Mouse (Mus musculus): ENCODE measurements around the gene Zfp160. TPM values are rescaled to one million over a fixed set of nuclear protein-coding genes. Genes with fewer than 3 reads are reported as not detected.
"Not testable (repeated sequence)": the region's sequence is repeated elsewhere in the genome, so short reads cannot be mapped to it uniquely, and the experiment has no call there.

The Zfp160 gene
- total RNA-seq, 1 experiment, result 19.8 TPM

GRCm38 (mm10) chr17:21050901-21051300, 42.2 kb downstream of the Zfp160 start:
- no peak overlapping the region for H3K9ac ChIP-seq (ENCODE audit: insufficient read depth, low read depth, low read length, poor library complexity, severe bottlenecking)
- no peak for DNase-seq (ENCODE audit: low read depth, low spot score)
- in situ Hi-C loops (cut with MboI; ENCODE audit: low sequenced_read_pairs in 2 of 2, unreplicated experiment in 2 of 2), result no loop called here
- TF ChIP-seq CHD2 (IDR thresholded peaks at IDR 0.05; ENCODE audit: low read depth, low read length) (no peak), ZC3H11A (IDR thresholded peaks at IDR 0.05; ENCODE audit: borderline replicate concordance, low read depth, low read length) (no peak), MAFK (IDR thresholded peaks at IDR 0.05; ENCODE audit: insufficient read depth, low read depth, low read length) (no peak), HCFC1 (IDR thresholded peaks at IDR 0.05; ENCODE audit: borderline replicate concordance, insufficient read depth, low read length) (no peak), ZNF384 (IDR thresholded peaks at IDR 0.05; ENCODE audit: low read depth, low read length) (no peak)
- H3K9me3 ChIP-seq (ENCODE audit: control insufficient read depth, insufficient read depth, low read depth, low read length), result no peaks in the 10 kb centered on the region
- no peak overlapping the region for H3K4me3 ChIP-seq (ENCODE audit: insufficient read depth in 1 of 2, low read depth in 1 of 2, low read length in 2 of 2, poor library complexity in 1 of 2, severe bottlenecking in 1 of 2)
- H3K36me3 ChIP-seq (ENCODE audit: control insufficient read depth, insufficient read depth, low read length, poor library complexity, severe bottlenecking), result no peaks in the 10 kb centered on the region
- no peaks in the 10 kb centered on the region for H3K4me1 ChIP-seq (ENCODE audit: control insufficient read depth in 2 of 2, insufficient read depth in 2 of 2, low read length in 2 of 2, poor library complexity in 1 of 2)
- H3K27ac ChIP-seq (ENCODE audit: insufficient read depth, low read depth, low read length, poor library complexity, severe bottlenecking), result no peak overlapping the region

- in situ Hi-C loops (cut with MboI; ENCODE audit: low sequenced_read_pairs in 2 of 2, unreplicated experiment in 2 of 2); H3K36me3 ChIP-seq (ENCODE audit: control insufficient read depth, insufficient read depth, low read length, poor library complexity, severe bottlenecking); DNase-seq (ENCODE audit: low read depth, low spot score): not testable (repeated sequence)
Measured at GRCm38 (mm10) chr17:21051341-21051740, 42.6 kb downstream of the Zfp160 start.

GRCm38 (mm10) chr17:21051919-21052318, 43.2 kb downstream of the Zfp160 start:
- H3K36me3 ChIP-seq (ENCODE audit: control insufficient read depth, insufficient read depth, low read length, poor library complexity, severe bottlenecking); H3K9me3 ChIP-seq (ENCODE audit: control insufficient read depth, insufficient read depth, low read depth, low read length); H3K27ac ChIP-seq (ENCODE audit: insufficient read depth, low read depth, low read length, poor library complexity, severe bottlenecking); H3K4me1 ChIP-seq (ENCODE audit: control insufficient read depth in 2 of 2, insufficient read depth in 2 of 2, low read length in 2 of 2, poor library complexity in 1 of 2); in situ Hi-C loops (cut with MboI; ENCODE audit: low sequenced_read_pairs in 2 of 2, unreplicated experiment in 2 of 2); DNase-seq (ENCODE audit: low read depth, low spot score); H3K4me3 ChIP-seq (ENCODE audit: insufficient read depth in 1 of 2, low read depth in 1 of 2, low read length in 2 of 2, poor library complexity in 1 of 2, severe bottlenecking in 1 of 2); H3K9ac ChIP-seq (ENCODE audit: insufficient read depth, low read depth, low read length, poor library complexity, severe bottlenecking): not testable (repeated sequence)

More at GRCm38 (mm10) chr17:21051341-21051740, 42.6 kb downstream of the Zfp160 start:
- H3K4me3 ChIP-seq (ENCODE audit: insufficient read depth in 1 of 2, low read depth in 1 of 2, low read length in 2 of 2, poor library complexity in 1 of 2, severe bottlenecking in 1 of 2); H3K9ac ChIP-seq (ENCODE audit: insufficient read depth, low read depth, low read length, poor library complexity, severe bottlenecking); H3K27ac ChIP-seq (ENCODE audit: insufficient read depth, low read depth, low read length, poor library complexity, severe bottlenecking); H3K4me1 ChIP-seq (ENCODE audit: control insufficient read depth in 2 of 2, insufficient read depth in 2 of 2, low read length in 2 of 2, poor library complexity in 1 of 2); H3K9me3 ChIP-seq (ENCODE audit: control insufficient read depth, insufficient read depth, low read depth, low read length): not testable (repeated sequence)

GRCm38 (mm10) chr17:21053267-21053666, 44.6 kb downstream of the Zfp160 start:
- no peak overlapping the region for H3K27ac ChIP-seq (ENCODE audit: insufficient read depth, low read depth, low read length, poor library complexity, severe bottlenecking)
- no peaks in the 10 kb centered on the region for H3K4me1 ChIP-seq (ENCODE audit: control insufficient read depth in 2 of 2, insufficient read depth in 2 of 2, low read length in 2 of 2, poor library complexity in 1 of 2)
- no peak overlapping the region for H3K9ac ChIP-seq (ENCODE audit: insufficient read depth, low read depth, low read length, poor library complexity, severe bottlenecking)
- H3K9me3 ChIP-seq (ENCODE audit: control insufficient read depth, insufficient read depth, low read depth, low read length), result no peaks in the 10 kb centered on the region
- H3K36me3 ChIP-seq (ENCODE audit: control insufficient read depth, insufficient read depth, low read length, poor library complexity, severe bottlenecking), result no peaks in the 10 kb centered on the region
- no peak for TF ChIP-seq MAFK (IDR thresholded peaks at IDR 0.05; ENCODE audit: insufficient read depth, low read depth, low read length)
- in situ Hi-C loops (cut with MboI; ENCODE audit: low sequenced_read_pairs in 2 of 2, unreplicated experiment in 2 of 2), result no loop called here
- no peak for DNase-seq (ENCODE audit: low read depth, low spot score)
- no peak overlapping the region for H3K4me3 ChIP-seq (ENCODE audit: insufficient read depth in 1 of 2, low read depth in 1 of 2, low read length in 2 of 2, poor library complexity in 1 of 2, severe bottlenecking in 1 of 2)

- in situ Hi-C loops (cut with MboI; ENCODE audit: low sequenced_read_pairs in 2 of 2, unreplicated experiment in 2 of 2); H3K9me3 ChIP-seq (ENCODE audit: control insufficient read depth, insufficient read depth, low read depth, low read length); H3K4me1 ChIP-seq (ENCODE audit: control insufficient read depth in 2 of 2, insufficient read depth in 2 of 2, low read length in 2 of 2, poor library complexity in 1 of 2); DNase-seq (ENCODE audit: low read depth, low spot score); H3K4me3 ChIP-seq (ENCODE audit: insufficient read depth in 1 of 2, low read depth in 1 of 2, low read length in 2 of 2, poor library complexity in 1 of 2, severe bottlenecking in 1 of 2); H3K36me3 ChIP-seq (ENCODE audit: control insufficient read depth, insufficient read depth, low read length, poor library complexity, severe bottlenecking); H3K27ac ChIP-seq (ENCODE audit: insufficient read depth, low read depth, low read length, poor library complexity, severe bottlenecking); H3K9ac ChIP-seq (ENCODE audit: insufficient read depth, low read depth, low read length, poor library complexity, severe bottlenecking): not testable (repeated sequence)
Measured at GRCm38 (mm10) chr17:21055111-21055510, 46.4 kb downstream of the Zfp160 start.
